Mouse (Mus musculus) adrenal gland, postnatal 25 days (tissue): ENCODE results near the gene 4930467E23Rik. TPM values are rescaled to one million over a fixed set of nuclear protein-coding genes. Genes with fewer than 3 reads are reported as not detected.
"Not testable (repeated sequence)": the region's sequence is repeated elsewhere in the genome, so short reads cannot be mapped to it uniquely, and the experiment has no call there.

Experiments used
- DNase-seq: peaks from one replicate; pipeline ENCODE4 v3.0.0; 2021; ENCODE audit warnings: mixed read lengths
- long read RNA-seq: library from polyadenylated mRNA; stranded (forward); transcript quantifications from one replicate; pipeline ENCODE4 v2.0.0, GENCODE M21; 2021
- total RNA-seq: library from RNA; stranded (reverse); gene quantifications from 2 replicates; pipeline ENCODE4 v1.2.3, GENCODE M21; 2021

The 4930467E23Rik gene
- total RNA-seq: 0.67 TPM in 1 of 2 replicates, not detected in the other
- long read RNA-seq: 0 reads

DNA sequence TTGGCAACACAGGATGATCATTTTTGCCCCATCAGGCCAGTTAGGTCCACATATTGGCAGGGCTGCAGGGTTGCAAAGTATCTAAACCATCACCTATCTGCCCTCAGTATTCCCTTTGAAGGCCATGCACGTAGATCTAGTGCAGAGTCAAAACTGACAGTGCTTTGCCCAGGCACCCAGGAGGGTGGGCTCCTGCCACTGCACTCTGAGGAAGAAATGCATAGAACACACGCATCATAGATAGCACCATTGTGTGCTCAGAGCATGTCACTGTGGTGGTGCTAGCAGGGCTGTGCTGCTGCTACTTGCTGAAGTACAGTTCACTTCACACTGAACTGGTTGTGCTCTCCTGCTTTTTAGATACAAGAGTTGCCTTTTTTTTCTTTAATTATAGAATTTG is at the start of gene 4930467E23Rik:
4930467E23Rik (plus strand) TSS at position 301 of the 400 bp plus-strand sequence.
- DNase-seq: not testable (repeated sequence)

DNA sequence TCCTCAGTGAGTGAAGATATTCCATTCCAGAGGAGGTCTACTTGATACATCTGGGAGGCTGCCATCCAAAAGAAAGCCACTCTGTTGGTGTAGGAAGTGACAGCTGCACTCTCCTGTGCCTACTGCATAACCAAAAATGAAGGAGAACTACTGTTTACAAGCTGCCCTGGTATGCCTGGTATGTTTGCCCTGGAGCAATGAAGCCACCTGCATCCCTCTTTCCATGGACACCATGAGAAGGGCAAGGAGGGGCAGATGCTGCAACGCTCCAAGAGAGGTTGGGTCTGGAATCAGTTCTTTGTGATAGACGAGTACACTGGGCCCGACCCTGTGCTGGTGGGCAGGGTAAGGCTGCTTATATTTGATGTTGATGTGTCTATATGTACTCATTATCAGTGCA is 47.1 kb upstream of the 4930467E23Rik start:
- peak; percentile 6 for DNase-seq

DNA sequence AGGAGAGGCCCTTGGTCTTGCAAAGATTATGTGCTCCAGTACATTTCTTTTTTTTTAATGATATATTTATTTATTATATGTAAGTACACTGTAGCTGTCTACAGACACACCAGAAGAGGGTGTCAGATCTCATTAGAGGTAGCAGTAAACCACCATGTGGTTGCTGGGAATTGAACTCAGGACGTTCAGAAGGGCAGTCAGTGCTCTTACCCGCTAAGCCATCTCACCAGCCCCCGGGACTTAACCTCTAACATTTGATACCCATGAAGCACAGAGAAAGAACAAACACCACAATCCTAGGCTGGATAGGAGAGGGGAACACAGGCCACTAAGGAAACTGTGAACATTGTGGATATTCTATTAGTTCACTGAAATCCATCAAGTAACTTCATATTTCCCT is 43.9 kb upstream of the 4930467E23Rik start:
- DNase-seq: not testable (repeated sequence)

DNA sequence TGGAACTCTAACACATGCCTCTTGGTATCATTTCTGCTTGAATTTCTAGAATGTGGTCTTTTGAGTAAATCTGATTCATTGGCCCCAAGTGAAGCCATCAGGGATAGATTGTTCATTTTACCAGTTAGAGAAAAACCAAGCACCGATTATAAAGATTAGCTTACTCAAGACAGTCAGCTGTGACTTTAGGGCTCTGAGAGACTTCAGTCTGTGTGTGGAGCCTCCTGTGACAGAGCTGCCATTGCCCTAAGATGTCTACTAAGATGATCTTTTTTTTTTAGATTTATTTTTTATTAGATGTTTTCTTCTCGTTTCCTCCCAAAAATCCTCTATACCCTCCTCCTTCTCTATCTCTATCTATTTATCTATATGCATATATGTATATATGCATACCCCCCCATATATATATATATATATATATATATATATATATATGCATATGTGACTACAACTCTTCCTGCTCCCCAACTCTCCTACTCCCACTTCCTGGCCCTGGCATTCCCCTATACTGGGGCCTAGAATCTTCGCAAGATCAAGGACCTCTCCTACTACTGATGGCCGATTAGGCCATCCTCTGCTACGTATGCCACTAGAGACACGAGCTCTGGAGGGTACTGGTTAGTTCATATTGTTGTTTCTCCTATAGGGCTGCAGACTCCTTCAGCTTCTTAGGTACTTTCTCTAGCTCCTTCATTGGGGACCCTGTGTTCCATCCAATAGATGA is 40.4 kb upstream of the 4930467E23Rik start:
- not testable (repeated sequence) for DNase-seq

DNA sequence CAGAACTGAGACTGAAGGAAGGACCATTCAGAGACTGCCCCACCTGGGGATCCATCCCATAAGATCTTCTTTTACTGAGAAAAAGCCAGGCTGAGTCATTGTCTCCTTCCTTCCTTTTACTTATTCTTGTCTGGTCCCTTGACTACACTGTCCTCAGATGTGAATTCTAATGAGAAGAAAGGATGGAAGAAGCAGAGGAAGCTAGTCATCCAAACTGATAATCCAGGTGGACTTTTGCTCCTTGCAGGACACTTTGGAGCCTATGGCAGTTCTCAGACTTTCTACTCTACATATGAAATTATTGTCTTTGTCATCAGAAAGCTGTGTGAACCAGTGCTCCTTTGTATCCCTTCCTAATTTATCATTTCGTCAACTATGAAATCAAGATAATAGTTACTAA is 39.6 kb upstream of the 4930467E23Rik start:
- not testable (repeated sequence) for DNase-seq

DNA sequence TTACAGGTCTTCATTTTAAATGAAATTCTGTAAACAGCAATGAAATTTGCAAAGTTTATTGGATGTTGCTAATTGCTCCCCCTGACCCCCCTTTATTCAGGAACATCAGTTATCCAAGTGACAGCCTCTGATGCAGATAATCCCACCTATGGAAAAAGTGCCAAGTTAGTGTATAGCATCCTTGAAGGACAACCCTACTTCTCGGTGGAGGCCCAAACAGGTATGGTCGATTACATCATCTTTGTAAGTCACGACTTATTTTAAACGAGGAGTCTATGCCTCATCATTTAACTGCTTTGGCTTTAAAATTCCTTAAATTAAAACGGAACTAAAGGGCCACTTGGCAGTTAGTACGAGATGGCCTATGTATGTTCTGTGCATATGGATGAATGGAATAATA is 38.0 kb upstream of the 4930467E23Rik start:
- DNase-seq: not testable (repeated sequence)

DNA sequence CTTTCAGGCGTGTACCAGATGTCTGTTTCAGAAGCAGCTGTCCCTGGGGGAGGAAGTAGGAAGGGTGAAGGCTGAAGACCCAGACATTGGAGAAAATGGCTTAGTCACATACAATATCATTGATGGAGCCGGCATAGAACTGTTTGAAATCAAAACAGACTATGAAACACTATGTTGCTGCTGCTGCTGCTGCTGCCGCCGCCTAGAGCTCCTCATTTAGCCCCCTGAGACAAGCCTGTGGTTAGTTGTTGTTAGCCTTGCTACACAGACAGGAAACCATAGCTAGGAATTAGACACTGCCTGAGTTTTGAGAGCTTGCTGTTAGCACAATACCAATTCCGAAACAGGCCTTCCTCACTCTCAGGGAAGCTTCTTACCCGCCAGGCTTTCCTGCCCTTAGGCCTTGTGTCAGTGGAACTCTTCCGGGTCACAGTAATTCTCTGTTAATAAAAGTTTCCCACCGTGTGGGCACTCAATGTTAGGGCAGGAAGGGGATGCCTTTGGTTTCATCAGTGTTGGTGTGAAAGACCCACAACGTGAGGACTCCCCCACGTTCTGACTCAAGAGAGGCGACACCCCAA is 31.8 kb upstream of the 4930467E23Rik start:
- peak; percentile 16 for DNase-seq

DNA sequence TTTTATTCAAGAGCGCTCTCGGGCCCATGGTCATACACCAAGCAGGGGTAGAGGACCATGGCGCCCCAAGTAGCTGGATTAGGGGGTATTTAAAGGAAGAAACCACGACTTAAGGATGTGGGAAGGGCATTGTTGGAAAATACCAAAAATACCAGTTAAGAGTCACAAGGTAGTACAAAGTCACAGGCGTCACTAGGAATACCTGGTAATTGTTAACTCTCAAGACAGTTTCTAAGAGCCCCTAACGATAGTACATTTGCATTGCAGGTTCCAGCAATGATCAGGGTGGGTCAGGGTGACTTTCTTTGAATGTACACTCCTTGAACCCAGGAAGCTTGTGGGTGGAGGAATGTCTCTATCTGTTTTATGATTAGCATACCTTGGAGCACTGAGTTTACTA is 31.3 kb upstream of the 4930467E23Rik start:
- not testable (repeated sequence) for DNase-seq

DNA sequence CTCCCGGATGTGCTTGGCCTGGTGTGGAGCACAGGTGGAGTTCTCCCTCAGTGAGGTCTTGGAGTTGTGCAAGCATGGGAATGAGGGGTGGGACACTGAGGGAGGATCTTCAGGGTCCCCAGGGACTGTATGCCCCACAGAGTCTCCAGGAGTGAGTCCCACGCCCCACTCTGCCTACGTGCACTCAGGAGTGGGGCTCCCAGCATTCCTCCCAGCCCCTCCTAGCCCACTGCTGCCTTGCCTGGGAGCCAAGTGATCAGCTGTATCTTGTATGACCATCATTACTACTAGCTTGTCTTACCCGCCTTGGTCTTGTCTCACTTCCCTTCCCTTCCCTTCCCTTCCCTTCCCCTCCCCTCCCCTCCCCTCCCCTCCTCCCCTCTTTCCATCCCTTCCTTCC is 30.7 kb upstream of the 4930467E23Rik start:
- peak; percentile 55 for DNase-seq

DNA sequence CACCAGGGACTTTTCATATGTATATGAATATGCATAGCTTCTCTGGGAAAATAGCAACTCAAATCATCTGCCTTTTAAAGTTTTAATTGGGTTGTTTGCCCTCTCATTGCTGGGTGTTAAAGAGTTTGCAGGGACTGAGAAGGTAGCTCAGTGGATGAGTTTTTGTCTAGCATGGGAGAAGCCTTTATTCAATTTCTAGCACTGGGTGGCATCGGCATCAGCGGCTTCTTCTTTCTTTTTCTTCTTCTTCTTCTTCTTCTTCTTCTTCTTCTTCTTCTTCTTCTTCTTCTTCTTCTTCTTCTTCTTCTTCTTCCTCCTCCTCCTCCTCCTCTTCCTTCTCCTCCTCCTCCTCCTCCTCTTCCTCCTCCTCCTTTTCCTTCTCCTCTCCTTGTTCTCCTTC is 28.1 kb upstream of the 4930467E23Rik start:
- not testable (repeated sequence) for DNase-seq

DNA sequence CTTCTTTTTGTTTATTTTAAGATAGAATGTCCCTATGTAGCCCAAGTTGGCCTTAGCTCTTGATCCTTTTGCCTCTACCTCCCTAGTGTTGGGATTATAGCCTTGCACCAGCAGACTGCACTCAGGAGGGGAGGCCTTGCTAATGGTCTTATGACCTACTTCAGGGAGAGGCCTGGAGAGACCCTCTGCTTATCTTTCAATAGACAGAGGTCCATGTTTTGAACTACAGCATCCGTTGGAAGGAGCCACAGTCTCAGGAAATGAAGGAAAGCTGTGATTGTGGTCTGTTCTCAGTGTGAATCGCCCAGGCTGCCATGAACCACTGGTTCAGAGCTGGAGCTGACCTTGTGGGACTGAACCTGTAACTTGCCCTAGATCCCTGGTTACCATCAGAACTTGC is 27.1 kb upstream of the 4930467E23Rik start:
- not testable (repeated sequence) for DNase-seq

DNA sequence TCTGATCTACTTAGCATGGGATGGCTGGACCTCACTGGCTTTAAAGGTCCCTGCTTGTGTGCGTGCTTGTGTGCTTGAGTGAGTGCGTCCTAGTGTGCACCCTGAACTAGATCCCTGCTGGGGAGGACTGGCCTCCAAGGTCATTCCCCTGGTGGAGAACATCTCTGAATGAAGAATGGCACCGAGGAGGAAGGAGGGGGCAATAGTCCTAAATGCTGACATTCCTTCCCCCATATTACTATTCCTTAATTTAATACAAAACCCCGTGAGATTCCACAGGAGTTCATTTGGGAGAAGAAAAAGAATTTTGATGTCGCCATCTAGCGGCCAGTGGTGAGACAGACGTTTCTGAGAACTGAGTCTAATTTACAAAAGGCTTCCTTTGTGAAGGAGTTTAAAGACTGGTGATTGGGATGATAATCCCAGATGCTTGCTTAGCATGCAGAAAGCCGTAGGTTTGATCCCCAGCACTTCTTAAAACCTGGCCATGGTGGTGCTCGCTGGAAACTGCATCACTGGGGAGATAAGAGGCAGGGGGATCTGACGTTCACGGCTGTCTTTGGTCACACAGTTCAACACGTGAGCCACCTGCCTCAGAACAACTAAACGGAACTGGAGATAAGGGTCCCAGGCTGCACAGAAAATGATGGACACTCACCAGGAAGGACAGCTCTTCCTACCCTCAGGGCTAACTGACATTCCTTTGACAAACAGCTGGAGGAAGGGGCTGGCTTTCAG is 26.2 kb upstream of the 4930467E23Rik start:
- DNase-seq: peak; percentile 80

DNA sequence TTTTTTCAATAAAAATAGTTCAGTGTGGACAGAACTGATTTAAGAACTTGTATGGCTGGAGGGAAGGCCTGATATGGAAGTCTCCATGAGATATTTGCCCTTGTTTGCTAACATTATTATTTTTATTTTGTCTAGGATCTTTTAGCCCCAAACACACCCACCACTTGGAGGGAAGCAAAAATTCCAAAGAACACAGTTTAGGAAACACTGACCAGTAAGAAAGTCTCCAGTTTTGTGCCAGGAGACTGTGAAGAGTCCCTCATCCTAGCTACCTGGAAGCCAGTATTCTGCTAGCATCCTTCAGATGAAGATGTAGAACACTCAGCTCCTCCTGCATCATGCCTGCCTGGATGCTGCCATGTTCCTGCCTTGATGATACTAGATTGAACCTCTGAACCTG is 25.5 kb upstream of the 4930467E23Rik start:
- DNase-seq: not testable (repeated sequence)

DNA sequence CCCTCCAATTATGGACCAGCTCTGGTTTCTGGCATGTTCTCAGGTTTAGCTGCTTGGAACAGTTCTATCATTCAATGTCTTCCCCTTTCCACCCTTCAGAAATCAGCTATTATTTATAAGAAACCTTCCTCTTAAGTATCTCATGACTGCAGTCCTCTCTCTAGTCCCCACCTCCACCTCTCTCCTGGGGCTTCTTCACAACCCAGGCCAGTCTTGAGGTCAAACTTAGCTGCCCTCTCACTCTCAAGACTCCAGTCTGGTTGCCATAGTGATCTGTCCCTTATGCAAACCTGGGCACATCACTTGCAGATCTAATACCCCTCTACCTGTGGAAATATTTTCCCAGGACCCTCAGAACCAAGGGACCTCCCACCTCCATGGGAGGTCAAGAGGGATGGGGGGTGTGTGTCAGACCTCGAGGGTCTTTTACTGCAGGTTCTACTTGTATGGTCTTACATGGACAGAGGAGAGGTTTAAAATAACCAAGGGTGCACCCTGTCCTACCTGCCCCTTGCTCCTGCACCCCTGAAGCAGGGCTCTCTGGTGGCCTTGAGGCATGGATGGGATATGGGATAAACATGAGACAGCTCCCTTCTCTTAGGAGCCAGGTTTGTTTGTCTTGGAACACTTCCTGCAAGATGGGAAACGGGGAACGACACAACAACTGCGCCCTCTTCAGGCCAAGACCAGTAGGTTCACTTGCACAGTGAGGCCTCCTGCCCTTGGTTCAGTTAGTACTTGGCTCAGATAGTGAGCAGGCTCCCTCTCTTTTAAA is 24.7 kb upstream of the 4930467E23Rik start:
- DNase-seq: peak; percentile 13

DNA sequence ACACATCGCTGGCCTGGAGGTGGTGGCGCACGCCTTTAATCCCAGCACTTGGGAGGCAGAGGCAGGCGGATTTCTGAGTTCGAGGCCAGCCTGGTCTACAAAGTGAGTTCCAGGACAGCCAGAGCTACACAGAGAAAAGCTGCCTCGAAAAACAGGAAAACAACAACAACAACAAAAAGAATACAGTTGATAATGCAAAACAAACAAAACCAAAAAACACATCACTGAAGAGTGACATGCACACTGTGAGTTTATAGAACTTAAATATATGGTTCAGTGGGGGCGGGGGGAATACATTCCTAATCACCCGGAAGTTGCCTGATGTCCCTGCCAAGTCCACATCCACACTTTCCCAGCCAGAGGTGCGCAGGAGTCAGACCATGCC is 24.2 kb upstream of the 4930467E23Rik start:
- not testable (repeated sequence) for DNase-seq

DNA sequence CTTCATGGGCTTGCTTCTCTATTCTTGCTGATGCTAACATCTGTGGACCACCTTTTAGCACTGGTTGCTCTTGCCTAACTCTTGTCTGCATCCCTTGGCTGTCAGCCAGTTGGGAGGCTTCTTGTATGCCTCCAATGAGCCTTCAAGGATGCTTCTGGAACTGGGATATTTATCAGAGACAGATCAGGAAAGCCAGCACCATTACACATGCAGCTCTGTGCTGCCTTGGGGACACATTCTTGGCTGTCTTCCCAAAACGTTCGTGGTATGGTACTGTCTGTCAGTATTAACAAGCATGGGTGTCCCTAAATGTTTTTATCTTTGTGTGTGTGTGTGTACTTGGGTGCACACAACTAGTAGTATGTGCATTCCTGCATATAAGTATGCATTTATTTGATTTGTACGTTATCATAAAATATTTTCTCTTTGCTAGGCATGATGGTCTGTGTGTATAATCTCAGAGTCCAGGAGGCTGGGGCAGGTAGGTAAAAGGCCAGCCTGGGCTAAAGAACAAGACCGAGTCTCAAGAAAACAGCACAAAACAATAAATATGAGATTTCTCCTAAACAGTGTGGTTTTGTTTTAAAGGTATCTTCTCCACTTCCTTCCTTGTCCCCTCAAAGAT is 23.2 kb upstream of the 4930467E23Rik start:
- not testable (repeated sequence) for DNase-seq

DNA sequence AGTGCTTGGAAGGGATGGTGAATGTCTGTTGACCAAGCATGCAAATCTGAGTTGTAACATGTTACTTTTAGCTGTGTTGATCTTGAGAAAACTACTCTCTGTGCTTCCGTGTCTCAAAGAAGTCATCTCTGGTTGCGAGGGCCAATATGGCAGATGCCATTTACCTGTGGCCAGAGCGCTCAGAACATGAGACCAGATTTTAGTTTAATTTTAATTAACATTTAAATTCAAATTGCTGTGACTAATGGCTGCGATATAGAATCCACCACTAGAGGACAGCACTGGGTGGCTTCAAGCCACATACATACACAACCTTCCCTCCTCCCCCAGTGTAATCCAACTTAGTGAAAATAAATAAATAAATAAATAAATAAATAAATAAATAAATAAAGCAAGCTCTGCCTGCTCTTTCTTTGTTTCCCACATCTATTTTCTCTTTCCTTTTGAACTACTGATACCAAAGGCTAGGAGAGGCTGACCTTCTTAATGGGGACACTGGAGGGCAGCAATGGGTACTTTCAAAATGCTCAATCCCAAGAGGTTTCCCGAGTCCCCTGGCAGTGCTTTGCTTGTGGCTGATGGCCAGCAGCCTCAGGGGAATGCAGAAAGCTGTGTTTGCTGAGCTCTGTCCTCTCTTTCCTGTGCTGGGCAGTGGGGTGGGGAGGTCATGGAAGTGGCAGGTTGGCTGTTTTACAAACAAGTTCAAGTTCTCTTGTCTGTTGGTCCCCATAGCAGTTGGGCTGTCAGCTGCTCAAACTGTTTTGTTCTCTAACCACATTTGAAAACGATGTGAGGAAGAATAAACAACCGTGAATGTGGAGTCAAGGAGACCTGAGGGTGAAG is 22.2 kb upstream of the 4930467E23Rik start:
- DNase-seq: peak; percentile 81

DNA sequence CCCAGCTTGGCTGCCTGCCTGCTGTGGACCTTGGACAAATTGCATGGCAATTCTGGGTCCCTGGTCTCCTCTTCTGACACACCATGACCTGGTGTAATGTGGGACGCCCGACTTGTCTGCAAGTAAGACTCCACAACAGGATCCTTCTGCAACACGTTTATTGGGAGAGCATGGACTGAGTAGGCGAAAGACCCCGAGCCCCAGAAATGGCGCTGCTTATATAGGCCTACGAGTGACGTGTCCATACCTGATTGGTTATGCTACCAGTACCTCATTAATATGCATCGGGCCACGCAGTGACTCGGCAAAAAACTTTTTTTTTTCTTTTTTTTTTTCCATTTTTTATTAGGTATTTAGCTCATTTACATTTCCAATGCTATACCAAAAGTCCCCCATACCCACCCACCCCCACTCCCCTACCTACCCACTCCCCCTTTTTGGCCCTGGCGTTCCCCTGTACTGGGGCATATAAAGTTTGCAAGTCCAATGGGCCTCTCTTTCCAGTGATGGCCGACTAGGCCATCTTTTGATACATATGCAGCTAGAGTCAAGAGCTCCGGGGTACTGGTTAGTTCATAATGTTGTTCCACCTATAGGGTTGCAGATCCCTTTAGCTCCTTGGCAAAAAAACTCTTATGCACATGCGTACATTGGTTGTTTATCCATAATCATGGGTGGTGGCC is 21.5 kb upstream of the 4930467E23Rik start:
- DNase-seq: not testable (repeated sequence)

DNA sequence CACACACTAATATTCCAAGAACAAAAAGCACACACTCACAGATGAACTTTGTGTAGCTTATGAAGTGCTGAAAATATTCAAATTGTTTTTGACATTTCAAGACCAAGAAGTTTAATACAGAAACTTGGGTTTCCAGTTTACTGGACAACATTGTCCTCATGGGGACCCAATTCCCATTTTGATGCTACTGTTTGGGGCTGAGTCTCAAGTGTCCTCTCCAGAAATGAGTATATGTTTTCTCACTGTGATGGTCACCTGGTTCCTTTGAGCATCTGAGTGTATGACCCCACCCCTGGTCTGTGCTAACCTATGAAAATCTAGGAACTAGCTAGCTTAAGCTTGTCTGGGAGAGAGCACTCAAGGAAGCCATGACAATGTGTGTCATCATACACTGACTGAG is 20.4 kb upstream of the 4930467E23Rik start:
- not testable (repeated sequence) for DNase-seq

DNA sequence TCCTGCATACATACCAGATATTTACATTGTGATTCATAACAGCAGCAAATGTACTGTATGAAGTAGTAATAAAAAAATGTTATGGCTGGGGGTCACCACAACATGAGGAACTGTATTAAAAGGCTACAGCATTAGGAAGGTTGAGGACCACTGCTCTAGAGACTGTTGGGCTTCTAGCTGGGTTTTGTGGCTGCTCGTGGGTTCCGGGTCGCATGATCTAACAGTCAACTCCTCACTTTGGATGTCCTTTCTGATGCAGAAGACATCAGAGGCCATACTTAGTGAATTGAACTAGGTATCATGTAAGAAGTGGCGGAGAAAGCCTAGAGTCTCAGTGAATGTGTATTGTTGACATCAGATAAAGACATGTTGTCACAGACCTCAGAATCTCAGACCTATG is 19.9 kb upstream of the 4930467E23Rik start:
- peak; percentile 22 for DNase-seq
